Comparison of ENCODE assay signal across 8 mouse cellular contexts in genomic region chr2:37358633-37359540, GRCm38 (mm10). TPM values are rescaled to one million over a fixed set of nuclear protein-coding genes. Genes with fewer than 3 reads are reported as not detected.
DNase-seq lines count a peak whose midpoint lies in the region; ATAC-seq lines count a peak whose summit lies in the region.

Gene Pdcl (minus strand): TSS chr2:37359332.

- peaks cover 4% of the 10 kb centered on the region for H3K4me1 ChIP-seq in heart, embryonic 10.5 days
- peaks cover 16% of the 10 kb centered on the region for H3K4me1 ChIP-seq in kidney, embryonic 15.5 days

- H3K27ac ChIP-seq in heart, embryonic 10.5 days: peak within 1 kb of the TSS; percentile 94
- H3K27ac ChIP-seq in kidney, embryonic 15.5 days: peak within 1 kb of the TSS; percentile 99

- peak within 1 kb of the TSS; percentile 71 for H3K9ac ChIP-seq in kidney, embryonic 15.5 days

- H3K36me3 ChIP-seq in heart, embryonic 10.5 days: peaks cover 33% of the 10 kb centered on the region
- peaks cover 34% of the 10 kb centered on the region for H3K36me3 ChIP-seq in kidney, embryonic 15.5 days

- peak; percentile 89 to 91 for DNase-seq in B cell, adult 2 months
- peak; percentile 98 for DNase-seq in brain, adult 2 months (ENCODE audit: low read depth, low spot score)
- peak; percentile 97 for DNase-seq in heart, embryonic 10.5 days (ENCODE audit: low spot score)
- peak; percentile 94 for DNase-seq in liver
- DNase-seq in spleen, postnatal 4 days (ENCODE audit: low spot score in 2 of 2): peak; percentile 87 to 91

- H3K27me3 ChIP-seq in heart, embryonic 10.5 days (ENCODE audit: insufficient read depth, poor library complexity, severe bottlenecking): no peaks in the 10 kb centered on the region
- H3K27me3 ChIP-seq in kidney, embryonic 15.5 days: no peaks in the 10 kb centered on the region

- H3K4me2 ChIP-seq in kidney, embryonic 15.5 days: peak within 1 kb of the TSS; percentile 82

- ATAC-seq in erythroblast, adult 5-6 weeks (replicated peaks; ENCODE audit: low FRiP score, poor library complexity, severe bottlenecking): peak; percentile 96
- ATAC-seq in kidney, embryonic 15.5 days (replicated peaks; ENCODE audit: low FRiP score): peak; percentile 99
- peak; percentile 94 for ATAC-seq in monocyte, adult 5-6 weeks (replicated peaks; ENCODE audit: insufficient number of reproducible peaks, low FRiP score, low TSS enrichment, poor library complexity, severe bottlenecking)

- no peaks in the 10 kb centered on the region for H3K9me3 ChIP-seq in heart, embryonic 10.5 days
- no peaks in the 10 kb centered on the region for H3K9me3 ChIP-seq in kidney, embryonic 15.5 days (replicated peaks)

- WGBS in heart, embryonic 10.5 days: under 1% methylated on average over 42 of the region's 42 CpGs
- WGBS in kidney, embryonic 15.5 days: under 1% methylated on average over 42 of the region's 42 CpGs

- H3K4me3 ChIP-seq in heart, embryonic 10.5 days: peak within 1 kb of the TSS; percentile 76
- peak within 1 kb of the TSS; percentile 70 for H3K4me3 ChIP-seq in kidney, embryonic 15.5 days (replicated peaks)

RNA-seq across cellular contexts. Expression of gene Pdcl, which starts in this region (rescaled TPM):
- total RNA-seq in erythroblast, adult 5-6 weeks (2015; ENCODE audit: low replicate concordance): 9.0 and 19.4 TPM in 2 replicates
- total RNA-seq in erythroblast, adult 5-6 weeks (2017; ENCODE audit: low replicate concordance): 19.6 and 24.3 TPM in 2 replicates
- 32.8 and 34.6 TPM in 2 replicates for polyA plus RNA-seq in heart, embryonic 10.5 days (2016; fragmentation: Nextera tagmentation; extraction: Ambion mirVana)
- polyA plus RNA-seq in kidney, embryonic 15.5 days (2015; fragmentation: Nextera tagmentation; extraction: Ambion mirVana): 46.2 and 51.6 TPM in 2 replicates
- total RNA-seq in monocyte, adult 5-6 weeks (2017): 71.6 to 76.0 TPM (median 75.3 TPM) in 3 replicates

Comparison
In these comparisons a context has a peak if more than half of its experiments do, and no peak if none do; other contexts are left out.
1. Peak in every context shown above with its lines: DNase-seq, ATAC-seq, H3K4me3 ChIP-seq and H3K27ac ChIP-seq.